Mouse (Mus musculus): ENCODE measurements around the gene Vmn1r197.
"Not testable (repeated sequence)": the region's sequence is repeated elsewhere in the genome, so short reads cannot be mapped to it uniquely, and the experiment has no call there.

The Vmn1r197 gene

DNA sequence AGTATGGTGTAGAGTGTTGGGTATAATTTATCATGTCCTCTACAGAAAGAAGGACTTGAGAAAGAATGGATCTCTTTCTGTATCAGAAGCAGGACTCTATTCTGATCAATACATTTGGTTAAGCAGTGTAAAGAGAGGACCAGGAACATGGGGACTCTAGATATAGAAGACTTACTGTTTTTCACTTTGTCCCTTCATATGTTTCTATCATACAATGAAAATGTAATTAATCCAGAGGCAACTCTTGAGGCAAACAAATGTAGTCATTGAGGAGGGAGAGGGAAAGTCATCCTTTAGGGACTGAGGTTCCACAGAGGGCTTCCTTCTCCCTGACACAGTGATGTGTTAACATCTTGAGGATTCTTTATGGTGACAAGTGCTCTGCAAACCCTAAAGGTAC, at the start of gene Vmn1r197:
Gene Vmn1r197, plus strand, starts transcription at position 301 of the 400 bp plus-strand sequence.
- no peak for DNase-seq (ENCODE audit: low spot score in 2 of 2)

GRCm38 (mm10) chr13:22284578-22284977, 39.8 kb upstream of the Vmn1r197 start:
- no peak for DNase-seq (ENCODE audit: low spot score in 2 of 2)

DNA sequence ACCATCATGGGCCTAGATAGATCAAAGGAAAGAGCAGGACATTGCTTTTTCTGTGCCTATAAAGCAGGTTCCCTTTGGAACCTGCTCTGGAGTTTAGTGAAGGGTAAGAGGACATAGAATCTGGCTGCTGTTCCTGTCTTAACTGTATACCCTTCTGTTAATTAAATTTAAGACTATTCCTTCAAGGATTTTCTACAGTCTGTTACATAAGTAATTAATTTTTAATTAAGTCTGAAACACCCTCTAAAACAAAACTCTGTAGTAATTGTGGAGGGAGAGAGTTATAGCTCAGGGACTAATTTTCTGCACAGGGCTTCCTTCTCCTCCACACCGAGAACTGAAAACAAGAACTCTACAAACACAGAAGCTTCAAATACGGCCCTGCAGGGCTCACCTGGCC, 34.8 kb upstream of the Vmn1r197 start, which contains the start of gene Vmn1r196:
Gene Vmn1r196, plus strand, starts transcription at position 301 of the 400 bp plus-strand sequence.
- DNase-seq (ENCODE audit: low spot score in 2 of 2), result no peak

- DNase-seq (ENCODE audit: low spot score in 2 of 2), result not testable (repeated sequence)
These were observed 16.3 kb upstream of the Vmn1r197 start for GRCm38 (mm10) chr13:22308075-22308474.

GRCm38 (mm10) chr13:22315361-22315760, 9.0 kb upstream of the Vmn1r197 start:
- DNase-seq (ENCODE audit: low spot score in 2 of 2), result no peak

- DNase-seq (ENCODE audit: low spot score in 2 of 2), result no peak
These were observed 7.0 kb upstream of the Vmn1r197 start for GRCm38 (mm10) chr13:22317366-22317765.

DNA sequence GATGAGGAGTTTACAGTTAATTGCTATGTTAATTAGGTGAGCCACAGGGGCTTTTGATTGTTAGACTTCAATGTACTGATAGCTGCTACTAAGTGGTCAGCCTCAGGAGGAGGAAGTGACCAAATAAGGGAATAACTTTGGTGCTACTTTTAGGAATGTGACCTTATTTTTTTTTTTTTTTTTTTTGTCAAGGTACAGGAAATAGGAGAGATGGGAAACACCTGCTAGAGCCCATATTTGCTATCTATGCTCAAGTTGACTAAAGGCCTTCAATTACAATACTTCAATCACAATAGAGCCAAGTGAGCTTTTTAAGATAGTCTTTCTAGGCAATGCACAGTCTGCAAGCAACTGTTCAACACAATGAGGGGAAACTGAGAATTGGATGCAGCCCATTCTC, 4.3 kb upstream of the Vmn1r197 start:
- no peak for DNase-seq (ENCODE audit: low spot score in 2 of 2)

DNA sequence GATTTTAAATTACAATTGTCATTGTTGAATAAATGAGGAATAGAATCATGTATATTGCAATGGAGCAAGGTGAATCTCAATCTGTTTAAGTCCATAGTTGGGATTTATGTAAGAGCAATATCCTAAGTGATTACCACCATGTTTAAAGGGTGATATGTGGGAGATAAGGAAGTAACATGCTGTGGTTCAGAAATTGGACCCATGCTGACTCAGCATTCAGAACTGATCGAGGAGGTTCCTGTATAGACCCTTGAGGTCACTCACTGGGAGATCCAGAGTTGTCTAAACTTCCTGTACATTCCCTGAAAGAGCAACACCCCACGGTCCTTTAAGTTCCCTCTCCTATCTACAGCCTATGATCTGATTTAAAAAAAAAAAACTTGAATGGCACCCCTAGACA, 8.9 kb downstream of the Vmn1r197 start:
- no peak for DNase-seq (ENCODE audit: low spot score in 2 of 2)

- no peak for DNase-seq (ENCODE audit: low spot score in 2 of 2)
These were observed 11.2 kb downstream of the Vmn1r197 start for GRCm38 (mm10) chr13:22335565-22335964.

DNA sequence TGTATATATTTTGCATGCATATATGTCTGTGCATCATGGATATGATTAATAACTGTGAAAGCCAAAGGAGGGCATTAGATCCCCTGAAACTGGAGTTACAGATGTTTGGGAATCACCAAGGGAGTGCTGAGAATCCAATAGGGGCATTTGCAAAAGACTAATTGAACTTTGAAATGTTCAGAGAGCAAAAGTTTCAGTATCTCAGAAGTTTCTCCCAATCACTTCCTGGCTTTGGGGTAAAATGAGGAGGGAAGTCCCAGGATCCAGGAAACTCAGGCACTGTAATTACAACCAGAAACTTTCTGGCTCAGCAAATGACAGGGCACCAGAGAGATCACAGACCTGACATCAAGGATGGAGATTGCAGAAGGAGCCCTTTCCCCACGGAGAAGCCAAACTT, 25.7 kb downstream of the Vmn1r197 start, which contains the start of gene Vmn1r198:
Gene Vmn1r198, plus strand, starts transcription at position 301 of the 400 bp plus-strand sequence.
- DNase-seq (ENCODE audit: low spot score in 2 of 2), result no peak

DNA sequence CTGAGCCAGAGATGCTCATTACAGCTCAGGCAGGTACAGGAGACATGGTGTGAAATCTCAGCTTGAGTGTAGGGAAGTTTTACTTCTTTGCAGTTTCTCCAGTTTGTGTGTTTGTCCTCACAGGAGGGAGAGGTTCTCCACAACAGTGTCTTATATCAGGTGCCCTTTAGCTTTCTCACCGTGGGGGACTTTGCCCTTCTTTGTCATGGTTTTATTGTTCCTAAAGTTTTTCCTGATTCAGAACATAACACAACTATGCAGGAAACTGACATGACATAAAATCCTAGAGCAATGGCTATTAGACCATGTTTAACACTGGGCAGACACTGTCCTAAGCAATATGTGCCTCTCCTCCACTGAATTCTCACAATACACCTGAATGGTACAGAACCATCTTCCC, 26.4 kb downstream of the Vmn1r197 start:
- no peak for DNase-seq (ENCODE audit: low spot score in 2 of 2)

DNA sequence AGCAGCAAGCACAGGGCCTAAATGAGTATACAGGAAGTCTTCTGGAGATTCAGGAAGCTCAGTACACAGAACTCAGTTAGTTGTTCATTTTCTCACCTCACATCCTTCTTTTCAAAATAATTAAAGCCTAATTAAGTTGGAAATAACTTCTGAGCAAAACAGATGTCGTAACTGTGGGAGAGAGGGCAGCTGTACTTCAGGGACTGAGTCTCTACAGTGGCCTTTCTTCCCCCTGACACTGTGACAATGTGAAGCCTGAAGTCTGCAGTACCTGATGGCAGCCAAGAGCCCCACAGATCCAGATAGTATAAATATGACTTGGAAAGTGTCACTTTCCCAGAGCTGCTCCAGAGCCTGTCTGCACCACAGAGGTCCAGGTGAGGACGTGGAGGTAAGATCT, 55.1 kb downstream of the Vmn1r197 start, which contains the start of gene Vmn1r199:
Gene Vmn1r199, plus strand, starts transcription at position 301 of the 400 bp plus-strand sequence.
- DNase-seq (ENCODE audit: low spot score in 2 of 2), result no peak

GRCm38 (mm10) chr13:22381128-22381527, 56.7 kb downstream of the Vmn1r197 start:
- DNase-seq (ENCODE audit: low spot score in 2 of 2), result not testable (repeated sequence)
